Mouse (Mus musculus) ovary, postnatal 36 days (tissue): ENCODE data around the gene Gm5591.
"Not testable (repeated sequence)": the region's sequence is repeated elsewhere in the genome, so short reads cannot be mapped to it uniquely, and the experiment has no call there.

Experiments
- DNase-seq: peaks from one replicate; pipeline ENCODE4 v3.0.0; 2022; ENCODE audit warnings: low spot score, mixed read lengths

Gene Gm5591

GRCm38 (mm10) chr7:38528093-38528492, at the start of gene Gm5591:
Gm5591 (minus strand) TSS chr7:38528193.
- not testable (repeated sequence) for DNase-seq

GRCm38 (mm10) chr7:38488468-38488867, 39.5 kb downstream of the Gm5591 start:
- DNase-seq, result not testable (repeated sequence)
